Mouse (Mus musculus): ENCODE results near the gene Tenm3. TPM values are rescaled to one million over a fixed set of nuclear protein-coding genes. Genes with fewer than 3 reads are reported as not detected.

The Tenm3 gene
- total RNA-seq, 2 experiments from 2014 or later: 32.8 to 36.5 TPM

DNA sequence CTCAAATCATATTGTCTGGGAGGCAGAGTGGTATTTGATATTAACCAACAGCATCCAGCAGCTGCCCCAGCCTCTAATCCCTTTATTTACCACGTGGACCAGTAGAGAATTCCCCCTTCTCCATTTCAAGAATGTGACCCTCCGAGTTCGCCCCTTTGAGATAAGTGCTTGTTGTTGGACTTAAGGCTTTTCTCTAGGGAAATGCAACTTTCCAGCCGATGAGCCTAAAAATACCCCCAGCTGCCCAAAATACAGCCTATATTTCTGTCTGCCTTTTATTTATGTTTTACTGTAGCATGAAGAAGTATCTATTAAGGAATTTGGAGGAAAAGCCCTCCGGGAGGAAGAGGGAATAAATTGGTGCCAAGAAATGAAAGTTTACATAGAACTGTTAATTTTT is 251.9 kb downstream of the Tenm3 start:
- no peak for DNase-seq (ENCODE audit: low spot score in 2 of 2)

DNA sequence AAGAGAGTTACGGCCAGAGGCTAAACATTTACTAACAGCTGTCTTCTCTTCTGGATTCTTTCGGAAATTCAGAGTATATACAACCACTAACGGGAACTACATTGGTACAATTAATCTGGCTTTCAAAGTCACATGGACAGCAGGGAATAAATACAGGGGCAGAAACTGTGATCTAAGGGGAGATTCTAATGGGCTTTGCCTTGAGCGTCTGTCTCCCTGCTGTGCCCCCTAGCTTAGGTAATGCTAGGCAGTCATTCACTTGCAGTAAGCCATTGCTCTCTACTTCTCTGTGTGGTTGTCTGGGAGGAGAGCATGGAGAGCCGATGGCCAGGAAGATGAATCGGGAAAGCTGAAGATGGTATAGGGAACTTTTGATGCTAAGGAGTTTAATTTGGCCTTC is 264.0 kb downstream of the Tenm3 start:
- no peak for DNase-seq (ENCODE audit: low spot score in 2 of 2)

DNA sequence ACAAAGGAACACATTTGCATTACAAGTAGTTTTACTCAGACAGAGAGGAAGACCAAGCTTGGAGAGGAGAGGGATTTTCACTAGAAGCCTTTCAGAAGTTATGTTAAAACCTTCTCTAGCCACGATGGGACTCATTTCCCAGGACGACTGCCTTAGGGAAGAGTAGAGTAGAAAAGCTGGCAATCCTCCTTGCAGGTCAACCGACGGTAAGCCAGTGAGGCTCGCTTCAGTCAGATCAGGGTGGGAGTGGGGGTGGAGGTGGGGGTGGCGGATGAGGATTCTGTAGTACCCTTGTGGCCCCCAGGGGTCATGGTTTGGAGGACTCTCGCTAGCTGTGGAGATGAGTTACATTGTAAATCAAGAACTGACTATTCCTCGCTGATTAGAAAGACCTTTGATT is 264.6 kb downstream of the Tenm3 start:
- DNase-seq (ENCODE audit: low spot score in 2 of 2): no peak

DNA sequence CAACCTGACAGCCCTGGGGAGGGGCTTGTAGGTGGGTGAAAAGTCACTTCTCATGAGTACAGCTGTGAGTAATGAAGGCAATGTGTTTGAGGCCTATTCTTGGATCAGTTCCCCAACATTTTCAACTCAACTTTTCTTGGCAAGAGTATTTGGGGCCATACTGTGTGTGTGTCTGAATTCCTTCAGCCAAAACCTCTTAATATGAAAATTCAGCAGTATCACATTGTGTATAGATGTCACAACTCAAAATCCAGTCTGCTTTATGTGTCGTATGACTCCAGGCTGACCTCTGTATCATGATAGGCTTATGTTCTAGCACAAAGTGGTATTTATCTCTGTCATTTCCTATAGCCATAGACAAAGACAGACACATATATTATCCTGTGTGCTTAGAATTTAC is 270.8 kb downstream of the Tenm3 start:
- DNase-seq (ENCODE audit: low spot score in 2 of 2): no peak

DNA sequence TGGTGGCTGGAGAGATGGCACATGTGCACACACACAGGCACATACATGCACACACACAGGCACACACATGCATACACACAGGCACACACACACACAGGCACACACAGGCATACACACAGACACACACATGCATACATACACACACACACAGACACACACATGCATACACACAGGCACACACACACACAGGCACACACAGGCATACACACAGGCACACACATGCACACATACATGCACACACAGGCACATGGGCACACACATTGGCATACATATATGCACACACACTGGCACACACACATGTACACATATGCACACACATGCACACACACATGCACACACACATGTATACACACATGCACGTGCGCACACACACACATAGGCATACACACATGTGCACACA is 271.4 kb downstream of the Tenm3 start:
- DNase-seq (ENCODE audit: low spot score in 2 of 2): no peak

DNA sequence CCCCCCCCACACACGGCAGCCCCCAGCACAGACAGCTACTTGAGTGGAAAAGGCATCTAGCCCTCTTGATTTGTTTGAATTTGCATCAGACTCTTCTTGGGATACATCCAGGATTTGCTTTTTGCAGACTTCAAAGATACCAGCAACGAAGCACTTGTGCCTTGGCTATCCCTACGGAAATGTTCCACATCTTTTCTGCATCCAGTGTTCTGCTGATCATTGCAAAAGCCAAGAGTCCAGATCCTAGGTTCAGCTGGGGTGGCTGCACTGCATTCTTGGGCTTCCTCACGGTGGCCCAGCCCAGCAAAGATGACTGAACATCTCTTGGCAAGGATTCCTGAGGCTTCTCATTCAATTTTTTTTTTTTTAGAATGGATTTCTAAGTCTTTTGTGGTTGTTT is 275.1 kb downstream of the Tenm3 start:
- peak in 1 of 2 experiments; percentile 33 for DNase-seq (ENCODE audit: low spot score in 2 of 2)

DNA sequence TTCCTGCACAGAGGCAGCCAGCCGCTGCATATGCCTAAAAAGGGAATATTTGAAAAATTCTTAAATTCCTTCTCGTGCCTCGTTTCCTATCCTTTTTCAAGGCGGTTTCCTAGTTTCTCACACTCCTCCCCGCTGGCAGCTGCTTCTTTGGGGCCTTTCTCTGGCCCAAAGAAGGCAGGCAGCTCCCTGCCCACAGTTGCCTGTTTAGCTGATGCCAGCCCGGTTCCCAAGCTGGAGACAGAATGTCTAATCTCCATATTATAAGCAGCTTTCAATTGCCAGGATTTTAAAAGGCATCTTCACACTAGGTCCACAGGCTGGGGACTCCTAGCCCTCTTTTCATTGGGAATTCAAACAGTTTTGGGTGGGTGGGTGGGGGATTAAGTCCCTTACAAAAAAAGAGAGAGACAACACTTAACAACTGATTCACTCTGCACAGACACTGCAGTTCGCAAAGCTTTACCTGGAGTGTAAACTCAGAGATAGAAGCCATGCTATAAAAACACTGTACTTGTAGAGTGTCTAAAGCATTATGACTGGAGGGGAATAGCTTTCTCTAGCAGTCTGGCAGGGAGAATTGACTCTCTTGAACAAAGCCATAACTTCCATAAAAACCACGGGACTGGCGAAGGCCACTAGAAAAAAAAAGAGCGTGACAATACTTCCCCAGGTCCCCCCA is 275.7 kb downstream of the Tenm3 start:
- no peak for DNase-seq (ENCODE audit: low spot score in 2 of 2)

DNA sequence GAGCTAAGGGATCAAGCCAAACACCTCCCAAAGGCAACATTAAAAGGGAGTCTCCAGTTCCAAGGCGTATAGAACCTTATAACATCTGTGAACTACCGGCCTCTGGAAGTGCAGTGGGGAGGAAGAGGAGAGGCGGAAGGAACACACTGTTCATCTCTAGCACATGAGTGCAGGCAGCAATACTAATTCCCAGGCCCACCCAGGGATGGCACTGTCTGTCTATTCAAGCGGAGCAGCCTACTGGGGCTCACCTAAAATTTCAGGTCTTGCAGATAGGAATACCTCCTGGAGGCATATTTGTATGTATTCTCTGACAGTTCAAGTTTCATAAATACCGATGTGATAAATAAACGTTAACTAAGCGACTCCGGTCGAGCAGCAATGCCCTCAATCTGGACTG is 283.5 kb downstream of the Tenm3 start:
- DNase-seq (ENCODE audit: low spot score in 2 of 2): no peak

DNA sequence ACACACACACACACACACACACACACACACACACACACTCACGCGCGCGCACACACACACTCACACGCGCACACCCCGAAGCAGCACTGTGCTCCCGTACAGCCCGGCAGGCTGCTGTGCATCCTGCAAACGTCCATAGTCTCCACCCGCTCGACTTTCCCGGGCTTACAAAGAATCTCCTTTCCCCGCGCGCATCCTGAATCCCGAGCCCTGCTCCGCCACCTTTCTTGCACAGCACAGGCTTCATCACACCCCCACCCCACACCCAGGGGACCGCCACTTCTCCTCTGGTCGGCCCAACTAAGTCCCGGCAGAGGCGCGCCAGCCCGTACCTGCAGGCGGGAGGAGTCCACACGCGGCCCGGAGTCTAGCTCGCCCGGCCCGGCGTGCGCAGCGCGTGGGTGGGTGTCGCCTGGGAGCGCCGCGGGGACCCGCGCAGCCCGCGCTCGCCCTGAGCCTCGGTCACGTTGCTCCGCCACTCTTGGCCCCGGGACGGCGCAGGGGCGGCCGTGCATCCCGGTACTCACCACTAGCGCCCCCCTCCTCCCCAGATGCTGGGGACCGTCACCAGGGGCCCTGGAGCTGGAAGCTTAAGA is 288.1 kb downstream of the Tenm3 start:
- peak; percentile 37 to 51 for DNase-seq (ENCODE audit: low spot score in 2 of 2)

DNA sequence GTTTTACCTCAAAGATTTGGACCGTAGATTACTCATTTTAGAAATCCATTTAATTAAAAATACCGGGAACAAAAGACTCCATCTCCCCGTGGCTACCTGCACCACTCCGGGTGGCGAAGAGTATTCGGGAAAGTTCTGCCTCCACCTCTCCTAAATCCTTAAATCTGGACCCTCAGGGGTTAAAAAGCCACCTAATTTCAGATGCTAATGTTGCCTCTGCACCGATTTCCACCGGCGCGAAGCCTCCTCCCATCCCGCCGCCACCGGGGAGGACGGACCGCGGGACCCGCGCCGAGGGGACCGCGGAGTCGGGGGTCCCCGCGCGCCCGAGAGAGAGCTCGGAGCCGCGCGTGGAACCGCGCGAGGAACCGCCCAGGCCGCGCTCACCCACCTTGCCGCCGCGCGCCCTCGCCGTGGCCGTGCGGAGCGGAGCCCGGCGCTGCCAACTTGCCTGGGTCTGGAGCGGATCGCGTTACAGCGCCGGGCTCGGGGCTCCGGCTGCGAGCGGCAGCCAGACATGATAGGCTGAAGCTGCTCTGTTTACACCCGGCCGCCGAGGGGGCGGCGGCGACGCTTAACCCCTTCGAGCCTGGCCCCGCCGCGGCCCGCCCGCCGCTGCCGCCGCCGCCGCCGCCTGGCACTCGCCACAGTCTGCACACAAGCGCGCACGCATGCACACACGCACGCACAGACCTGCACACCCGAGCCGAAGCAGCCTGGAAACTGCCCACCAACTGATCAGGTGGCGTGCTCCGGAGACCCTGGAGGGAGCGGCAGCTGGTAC is 288.8 kb downstream of the Tenm3 start:
- peak; percentile 61 to 80 for DNase-seq (ENCODE audit: low spot score in 2 of 2)

DNA sequence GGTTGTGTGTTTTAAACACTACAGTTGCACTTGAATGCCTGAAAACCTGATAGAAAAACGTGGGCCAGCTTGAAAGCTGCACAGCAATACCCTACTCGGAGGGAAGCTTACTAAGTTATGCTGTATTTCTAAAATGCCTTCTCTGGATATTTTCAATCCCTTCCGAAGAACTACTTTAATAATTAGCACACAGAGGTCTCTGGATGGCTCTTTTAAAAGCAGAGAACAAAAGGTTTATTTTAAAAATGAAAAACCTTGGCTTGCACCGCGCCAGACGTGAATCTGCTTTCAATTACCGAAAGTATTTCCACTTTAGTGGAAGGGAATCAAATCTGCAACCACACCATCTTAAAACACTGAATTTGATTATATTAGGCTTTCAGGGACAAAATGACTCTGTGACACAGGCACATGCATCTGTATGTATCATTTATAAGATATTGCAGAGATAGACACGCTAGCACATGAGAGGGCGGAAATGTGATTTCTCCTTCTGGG is 289.9 kb downstream of the Tenm3 start:
- no peak for DNase-seq (ENCODE audit: low spot score in 2 of 2)

DNA sequence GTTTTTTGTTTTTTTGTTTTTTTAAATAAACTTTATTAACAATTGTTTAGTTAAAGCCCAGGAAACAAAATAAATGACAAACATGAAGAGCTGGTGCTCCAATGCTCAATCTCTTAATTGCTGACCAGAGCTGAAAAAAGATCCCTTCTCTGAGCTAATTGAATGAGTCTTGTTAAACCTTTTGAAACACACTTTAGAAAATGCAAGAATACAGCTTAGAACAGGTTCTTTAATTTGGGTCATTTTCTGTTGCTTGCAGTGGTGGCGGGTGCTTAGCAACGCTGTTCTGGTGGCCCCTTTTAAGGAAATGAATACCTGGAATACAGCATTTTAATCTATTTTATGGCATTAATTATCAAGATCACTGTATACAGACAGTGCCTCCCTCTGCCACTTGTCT is 291.4 kb downstream of the Tenm3 start:
- no peak for DNase-seq (ENCODE audit: low spot score in 2 of 2)

DNA sequence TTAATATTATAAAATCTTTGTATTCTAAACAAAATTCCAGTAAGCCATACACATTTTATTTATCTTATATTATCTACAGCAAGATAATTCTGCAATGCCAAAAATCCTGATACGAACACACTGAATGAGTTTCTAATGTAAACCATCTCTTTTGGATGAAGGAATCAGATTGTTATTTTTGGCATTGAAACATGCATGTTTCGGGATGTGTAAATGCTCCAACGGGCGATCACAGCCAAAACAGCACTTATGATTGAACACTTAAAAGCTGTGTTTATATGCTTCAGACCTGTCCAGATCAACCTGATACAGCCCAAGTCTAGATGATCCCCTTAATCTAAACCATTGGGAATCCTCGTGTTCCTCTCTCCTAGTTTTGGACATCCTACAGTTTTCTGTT is 292.4 kb downstream of the Tenm3 start:
- no peak for DNase-seq (ENCODE audit: low spot score in 2 of 2)

DNA sequence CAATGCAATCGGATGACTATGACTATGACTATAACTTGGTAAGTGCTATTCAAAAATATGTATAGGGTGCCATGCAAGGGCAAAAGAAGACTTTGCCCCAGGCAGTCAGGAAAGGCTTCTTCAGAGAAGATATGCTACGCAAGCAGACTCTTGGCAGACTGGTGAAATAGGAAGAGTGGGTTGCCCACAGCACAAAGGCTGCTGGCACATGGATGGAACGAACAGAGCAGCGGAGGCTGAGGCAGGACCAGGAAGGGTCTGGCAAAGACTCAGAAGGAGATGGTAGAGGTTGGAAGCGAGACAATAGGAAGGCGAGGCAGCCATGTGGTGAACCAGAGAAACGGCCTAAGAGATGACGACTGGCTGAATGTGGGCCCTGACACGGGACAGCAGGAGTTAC is 294.8 kb downstream of the Tenm3 start:
- DNase-seq (ENCODE audit: low spot score in 2 of 2): no peak

DNA sequence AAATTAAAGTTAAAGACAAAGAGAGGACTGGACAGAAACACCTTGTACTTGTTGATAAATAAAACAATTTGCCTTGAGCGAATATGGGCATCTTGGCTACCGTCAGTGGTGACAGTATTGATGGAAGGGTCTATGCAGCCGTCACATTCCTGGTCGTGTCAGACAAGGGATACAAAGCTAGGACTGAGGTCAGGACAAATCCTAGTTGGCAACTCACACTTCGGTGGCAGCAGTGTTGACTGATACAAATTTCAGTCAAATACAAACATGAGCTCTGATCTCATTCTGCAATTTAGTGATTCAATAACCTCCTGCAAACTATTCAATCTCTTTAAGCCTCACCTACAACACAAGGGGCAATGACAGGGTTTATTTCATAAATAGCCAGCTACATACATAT is 298.1 kb downstream of the Tenm3 start:
- no peak for DNase-seq (ENCODE audit: low spot score in 2 of 2)

DNA sequence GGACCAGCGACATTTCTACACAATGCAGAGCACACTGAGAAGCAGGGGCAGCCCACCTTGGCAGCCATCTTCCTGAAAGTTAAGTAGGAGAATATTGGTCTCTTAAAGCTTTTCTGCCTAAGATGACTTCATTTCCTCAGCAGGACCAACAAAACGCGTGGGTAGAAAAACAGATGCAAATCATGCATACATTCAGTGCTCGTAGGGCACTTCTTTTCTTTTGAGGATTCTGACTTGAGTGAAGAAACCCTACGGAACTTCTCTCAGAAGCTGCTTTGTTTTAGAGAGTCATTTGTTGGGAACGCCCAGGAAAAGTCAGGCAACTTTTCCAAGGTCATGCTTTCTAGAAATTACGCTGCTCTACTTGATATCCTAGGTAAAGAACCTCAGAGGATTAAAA is 298.9 kb downstream of the Tenm3 start:
- no peak for DNase-seq (ENCODE audit: low spot score in 2 of 2)

DNA sequence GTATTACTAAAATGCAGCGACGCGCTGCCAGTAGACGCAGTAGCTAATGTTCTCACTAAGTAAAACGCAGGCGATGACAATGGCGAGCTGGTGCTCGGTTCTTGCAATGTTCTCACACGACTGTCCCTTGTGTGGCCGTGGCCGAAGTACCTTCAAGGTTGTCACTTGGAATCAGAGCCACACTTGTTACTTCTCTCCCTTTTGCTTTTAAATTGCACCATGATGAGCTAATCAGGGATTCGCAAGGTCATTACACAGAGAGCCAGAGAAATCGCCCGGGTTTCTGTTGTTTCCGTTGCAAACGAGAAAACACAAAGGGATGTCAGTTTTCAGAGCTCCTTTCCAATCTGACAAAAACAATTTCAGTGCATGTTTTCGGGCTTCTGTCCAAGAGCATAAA is 301.6 kb downstream of the Tenm3 start:
- no peak for DNase-seq (ENCODE audit: low spot score in 2 of 2)

DNA sequence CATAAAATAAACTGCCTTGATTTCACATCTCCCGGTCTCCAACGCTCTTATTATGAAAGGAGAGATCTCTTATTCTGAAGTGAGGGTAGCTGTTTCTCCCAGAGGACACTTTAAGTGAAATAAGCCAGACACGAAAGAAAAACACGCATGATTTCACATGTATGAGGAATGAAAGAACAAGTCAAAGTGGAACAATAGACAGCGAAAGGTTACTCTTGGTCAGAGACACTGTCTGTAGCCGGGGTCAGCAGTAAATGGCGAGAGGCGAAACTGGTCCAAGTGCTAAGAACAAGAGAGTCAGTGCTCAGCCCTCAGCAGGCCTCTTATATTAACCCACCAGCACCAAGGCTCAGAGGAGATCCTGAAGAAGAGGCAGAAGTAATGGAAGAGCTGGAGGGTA is 302.9 kb downstream of the Tenm3 start:
- no peak for DNase-seq (ENCODE audit: low spot score in 2 of 2)

DNA sequence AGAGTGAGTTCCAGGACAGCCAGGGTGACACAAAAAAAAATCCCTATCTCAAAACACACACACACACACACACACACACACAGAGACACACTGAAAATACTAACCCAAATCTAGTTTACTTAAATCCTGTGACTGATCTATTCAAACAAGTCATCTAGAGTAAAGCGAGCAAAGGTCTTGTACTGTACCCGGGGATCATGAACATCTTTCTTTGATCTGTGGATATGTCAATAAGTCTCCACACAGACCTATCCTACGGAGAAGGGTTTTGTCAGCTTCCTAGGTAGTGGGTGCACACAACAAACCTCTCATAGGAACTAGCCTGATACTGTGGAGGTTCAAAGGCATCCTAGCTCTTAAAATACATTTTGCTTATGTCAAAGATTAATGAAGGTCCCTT is 307.9 kb downstream of the Tenm3 start:
- no peak for DNase-seq (ENCODE audit: low spot score in 2 of 2)

DNA sequence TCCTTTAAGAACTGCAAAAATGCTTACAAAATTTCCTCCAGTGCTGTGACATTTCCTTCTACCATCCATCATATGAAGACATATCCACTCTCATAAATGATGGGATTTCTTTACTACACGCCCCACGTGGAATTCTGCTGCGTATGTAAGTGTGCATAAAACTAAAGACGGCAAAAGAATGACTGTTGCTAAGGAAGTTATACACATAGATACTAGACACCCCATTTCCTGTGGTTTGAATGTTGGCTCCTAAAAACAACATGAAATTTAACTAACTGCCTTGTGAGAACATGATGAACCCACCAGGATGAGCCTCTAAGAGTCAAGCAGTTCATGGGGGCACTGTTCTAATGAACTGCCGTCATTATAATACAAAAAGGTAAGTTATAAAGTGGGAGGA is 312.0 kb downstream of the Tenm3 start:
- DNase-seq (ENCODE audit: low spot score in 2 of 2): no peak

DNA sequence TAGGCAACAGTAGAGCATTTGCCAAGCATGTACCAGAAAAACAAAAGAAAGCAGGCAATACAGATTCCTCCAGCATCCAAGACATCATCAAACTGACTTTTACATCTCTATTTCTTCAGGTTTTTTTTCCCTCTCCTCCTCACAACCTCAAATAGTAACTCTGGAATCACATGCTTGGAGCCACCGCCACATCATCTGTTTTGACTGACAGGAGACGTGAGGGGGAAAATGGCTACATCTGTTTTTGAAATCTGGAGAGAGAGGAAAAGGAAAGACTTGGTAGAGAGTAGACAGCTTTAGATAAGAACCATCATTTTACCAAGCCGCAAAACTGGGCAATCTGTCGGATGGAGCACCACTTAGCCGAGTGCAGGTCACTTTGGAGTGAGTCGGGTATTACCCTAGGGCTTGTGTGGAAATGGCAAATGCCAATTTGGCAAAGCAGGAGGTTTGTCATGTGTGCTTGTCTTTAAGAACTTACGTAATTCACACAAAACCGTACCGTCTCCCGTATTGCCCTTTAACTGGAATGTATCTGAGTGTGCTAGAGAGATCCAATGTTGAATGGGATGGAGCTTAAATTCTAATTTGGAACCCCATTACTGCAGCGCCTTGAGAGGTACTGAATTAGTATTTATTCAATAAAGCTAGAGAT is 312.7 kb downstream of the Tenm3 start:
- no peak for DNase-seq (ENCODE audit: low spot score in 2 of 2)

DNA sequence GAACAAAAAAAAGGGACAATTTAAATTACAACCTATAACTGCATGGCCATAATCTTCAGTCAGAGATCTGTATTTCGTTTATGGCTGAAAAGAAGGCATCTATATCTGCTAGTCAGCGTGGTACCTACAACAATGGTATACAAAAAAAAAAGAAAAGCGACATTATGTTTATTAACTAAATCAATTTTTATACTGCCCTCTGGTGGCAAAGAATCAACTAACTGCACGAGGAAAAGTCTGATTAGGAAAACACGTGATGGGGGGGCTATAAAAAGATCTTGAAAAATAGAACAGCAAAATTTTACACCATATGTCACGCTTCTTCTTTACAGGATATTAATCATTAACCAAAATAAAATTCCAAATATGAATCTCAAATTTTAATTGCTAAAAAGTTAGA is 316.3 kb downstream of the Tenm3 start:
- DNase-seq (ENCODE audit: low spot score in 2 of 2): no peak

Data from gastrocnemius, postnatal 4 days (tissue).